Mouse (Mus musculus) spleen, adult 2 months (tissue): ENCODE results near the gene Fam155a.

ENCODE experiments used
- CTCF ChIP-seq: fragments of 200-500 bp; IDR thresholded peaks from 2 replicates; pipeline ENCODE4 v1.5.1; 2011; ENCODE audit warnings: mild to moderate bottlenecking, inconsistent platforms; ENCODE audit not compliant: insufficient read depth, insufficient read length, insufficient replicate concordance; ENCODE audit errors: extremely low read depth
- POLR2A ChIP-seq: fragments of 200-500 bp; IDR thresholded peaks from 2 replicates; pipeline ENCODE4 v1.6.1; 2011; ENCODE audit warnings: low read depth, low read length, inconsistent platforms

DNA sequence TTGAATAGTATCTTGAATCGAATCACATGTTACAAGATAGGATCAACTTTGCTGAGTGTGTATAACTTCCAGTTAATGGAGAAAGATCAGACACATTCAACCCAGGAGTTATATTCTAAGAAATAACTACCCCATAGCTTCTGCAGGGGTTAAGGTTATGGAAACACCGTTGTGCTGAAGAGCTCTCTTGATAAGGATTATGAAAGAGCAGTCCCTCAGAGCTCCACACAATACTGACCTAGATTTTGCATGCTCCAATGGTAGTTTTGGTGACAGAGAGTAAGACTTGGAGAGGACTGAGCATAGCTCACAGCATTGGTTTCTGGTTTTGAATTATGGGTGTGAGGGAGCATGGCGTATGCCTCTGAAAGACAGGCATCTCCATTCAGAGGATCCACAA lies 579.3 kb downstream of the Fam155a start:
- TF ChIP-seq CTCF (no peak), POLR2A (no peak)
